Mouse (Mus musculus) forebrain, embryonic 16.5 days (tissue): ENCODE data around the gene Ank2. TPM values are rescaled to one million over a fixed set of nuclear protein-coding genes. Genes with fewer than 3 reads are reported as not detected.

Experiments used
- ATAC-seq: fragments of 200-750 bp; cut with Nextera tagmentation; 2 replicates; pipeline ENCODE4 v1.8.0; 2017; ENCODE audit warnings: mild to moderate bottlenecking, moderate library complexity
- H3K27ac ChIP-seq: fragments of 300-500 bp; sonication (generic); 2 replicates; pipeline ENCODE4 v1.5.1; 2014; ENCODE audit warnings: low read length, control low read depth
- H3K27me3 ChIP-seq: fragments of 300-500 bp; sonication (generic); replicated peaks from 2 replicates; pipeline ENCODE4 v1.6.1; 2014; ENCODE audit warnings: low read length; ENCODE audit not compliant: control insufficient read depth, insufficient read depth
- H3K36me3 ChIP-seq: fragments of 300-500 bp; sonication (generic); 2 replicates; pipeline ENCODE4 v1.6.1; 2014; ENCODE audit not compliant: control insufficient read depth, insufficient read depth
- H3K4me1 ChIP-seq: fragments of 300-500 bp; sonication (generic); replicated peaks from 2 replicates; pipeline ENCODE4 v1.6.1; 2014; ENCODE audit warnings: low read length; ENCODE audit not compliant: control insufficient read depth, insufficient read depth
- H3K4me2 ChIP-seq: fragments of 300-500 bp; sonication (generic); 2 replicates; pipeline ENCODE4 v1.6.1; 2014; ENCODE audit warnings: mild to moderate bottlenecking, low read length, control low read depth
- H3K4me3 ChIP-seq: fragments of 300-500 bp; sonication (generic); replicated peaks from 2 replicates; pipeline ENCODE4 v1.5.1; 2014; ENCODE audit warnings: mild to moderate bottlenecking, low read length, control low read depth
- H3K9ac ChIP-seq: fragments of 300-500 bp; sonication (generic); replicated peaks from 2 replicates; pipeline ENCODE4 v1.6.1; 2014; ENCODE audit warnings: low read depth, low read length, control low read depth
- H3K9me3 ChIP-seq: fragments of 300-500 bp; sonication (generic); 2 replicates; pipeline ENCODE4 v1.6.1; 2016; ENCODE audit warnings: low read length; ENCODE audit not compliant: control insufficient read depth
- WGBS: fragments of 180-500 bp; shearing (Covaris S2); extraction: QIAGEN DNeasy Blood & Tissue Kit; methylation state at CpG from one replicate; pipeline ENCODE4 v1.1.7; 2014; 5-methylcytosine and 5-hydroxymethylcytosine counted together
- microRNA counts: library from miRNA; unstranded; fragments of <30 nt; microRNA quantifications from one replicate; lab custom pipeline; 2016
- microRNA-seq: library from miRNA; unstranded; fragments of <30 nt; microRNA quantifications from one replicate; pipeline ENCODE4, GENCODE M21; 2017
- polyA plus RNA-seq: library from polyadenylated mRNA; unstranded; fragments of >200 nt; fragmentation: Nextera tagmentation; extraction: Ambion mirVana; gene quantifications from 2 replicates; pipeline ENCODE4 v1.2.1, GENCODE M21; 2015

Gene Ank2
- polyA plus RNA-seq, 1 experiment from 2014 or later: 201 TPM

- no peaks in the 10 kb centered on the region for H3K4me1 ChIP-seq
- no peak overlapping the region for H3K4me2 ChIP-seq
- H3K27ac ChIP-seq: no peak overlapping the region
- H3K27me3 ChIP-seq: no peaks in the 10 kb centered on the region
- H3K9ac ChIP-seq: no peak overlapping the region
- 14% methylated on average over 3 of the region's 3 CpGs for WGBS
- no peaks in the 10 kb centered on the region for H3K36me3 ChIP-seq
- H3K9me3 ChIP-seq: no peaks in the 10 kb centered on the region
- ATAC-seq: peak; percentile 83
- H3K4me3 ChIP-seq: no peak overlapping the region
Observed at GRCm38 (mm10) chr3:126903543-126903942, 595.6 kb downstream of the Ank2 start.

GRCm38 (mm10) chr3:126886644-126887043 is 612.5 kb downstream of the Ank2 start:
- H3K9me3 ChIP-seq: no peaks in the 10 kb centered on the region
- no peak overlapping the region for H3K9ac ChIP-seq
- no peaks in the 10 kb centered on the region for H3K27me3 ChIP-seq
- H3K27ac ChIP-seq: no peak overlapping the region
- no peak for ATAC-seq
- no peak overlapping the region for H3K4me3 ChIP-seq
- no peaks in the 10 kb centered on the region for H3K4me1 ChIP-seq
- 64% methylated on average over 4 of the region's 4 CpGs for WGBS
- no peak overlapping the region for H3K4me2 ChIP-seq
- no peaks in the 10 kb centered on the region for H3K36me3 ChIP-seq

- H3K27me3 ChIP-seq: no peaks in the 10 kb centered on the region
- no peaks in the 10 kb centered on the region; the same call in 1 of the 2 replicates for H3K9me3 ChIP-seq
- H3K9ac ChIP-seq: no peak overlapping the region
- no peak for ATAC-seq
- no peak overlapping the region for H3K4me3 ChIP-seq
- H3K4me1 ChIP-seq: no peaks in the 10 kb centered on the region
- 70% methylated on average over 4 of the region's 4 CpGs for WGBS
- H3K4me2 ChIP-seq: no peak overlapping the region
- no peak overlapping the region for H3K27ac ChIP-seq
- H3K36me3 ChIP-seq: no peaks in the 10 kb centered on the region
Observed at GRCm38 (mm10) chr3:126886090-126886489, 613.1 kb downstream of the Ank2 start.

- ATAC-seq: no peak
- Histone ChIP-seq H3K4me1 (no peaks in the 10 kb centered on the region), H3K4me2 (no peak overlapping the region), H3K9ac (no peak overlapping the region), H3K9me3 (no peaks in the 10 kb centered on the region; the same call in 1 of the 2 replicates), H3K4me3 (no peak overlapping the region), H3K27ac (no peak overlapping the region), H3K27me3 (no peaks in the 10 kb centered on the region), H3K36me3 (no peaks in the 10 kb centered on the region)
- WGBS: 50% methylated on average over 1 of the region's 1 CpGs
Observed at GRCm38 (mm10) chr3:126878233-126878632, 620.9 kb downstream of the Ank2 start.

MicroRNAs within 50 kb of the gene (microRNA counts, 519-probe panel; counts per million panel counts)
- microRNA mmu-miR-302a (lab: Ali Mortazavi, UCI) (1,419 counts per million, percentile 12 among the panel's probes with 10 or more counts), microRNA mmu-miR-302b (lab: Ali Mortazavi, UCI) (not detected), microRNA mmu-miR-302c (lab: Ali Mortazavi, UCI) (not detected), microRNA mmu-miR-302d (lab: Ali Mortazavi, UCI) (1,653 counts per million, percentile 17 among the panel's probes with 10 or more counts), microRNA mmu-miR-367 (lab: Ali Mortazavi, UCI) (2,270 counts per million, percentile 50 among the panel's probes with 10 or more counts)

Small RNA genes lying within 50 kb of the gene (microRNA-seq; reads per million reads assigned to microRNA genes)
- gene Gm44494 (not detected), gene Mir302a (114 reads per million, percentile 55 among the genes with 10 or more reads in this experiment), gene Mir302b (75.4 reads per million, percentile 51 among the genes with 10 or more reads in this experiment), gene Mir302c (10.4 reads per million, percentile 29 among the genes with 10 or more reads in this experiment), gene Mir302d (111 reads per million, percentile 55 among the genes with 10 or more reads in this experiment), gene Mir367 (not detected)

Other genes starting within 250 kb of the Ank2 start
- gene Larp7, start 54.0 kb upstream of the Ank2 start, polyA plus RNA-seq: 30.1 and 31.1 TPM in 2 replicates
- gene Zgrf1, start 54.1 kb upstream of the Ank2 start, polyA plus RNA-seq: 4.9 and 5.2 TPM in 2 replicates
- gene Neurog2, start 133.8 kb upstream of the Ank2 start, polyA plus RNA-seq: 53.3 and 71.3 TPM in 2 replicates